Comparison of ENCODE assay signal across 16 mouse cellular contexts in the genomic region with DNA sequence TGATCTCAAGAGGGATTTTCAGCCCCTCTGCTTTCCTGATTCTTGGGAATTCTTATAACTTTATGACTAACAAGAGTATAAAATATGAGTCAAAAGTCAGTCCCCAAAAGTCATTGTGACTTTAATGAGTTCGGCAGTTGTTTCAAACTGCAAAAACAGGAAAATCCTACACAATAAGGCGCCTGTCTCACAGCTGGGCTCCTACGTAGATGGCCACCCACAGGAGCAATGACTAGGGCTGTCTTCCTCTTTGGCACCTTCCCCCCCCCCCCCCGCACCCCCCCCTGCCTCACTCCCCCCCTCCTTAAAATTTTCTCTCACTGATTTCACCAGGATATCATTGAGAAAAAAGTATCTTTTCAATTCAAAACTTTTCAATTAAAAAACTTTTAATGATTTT.
DNase-seq lines count a peak whose midpoint lies in the region; ATAC-seq and TF ChIP-seq lines count a peak whose summit lies in the region.
"Had no signal": no experiment of that assay in that cellular context is flagged by ENCODE, and none has a peak within 500 bp of the region (broad histone marks: within the 10 kb centered on the region; RNA-seq: fewer than 3 reads in every experiment).

No protein-coding gene starts in this region.

- 39% methylated on average over 4 of the region's 4 CpGs for WGBS in heart, adult 2 months
- WGBS in heart, embryonic 10.5 days: 46% methylated on average over 4 of the region's 4 CpGs
- WGBS in kidney, postnatal 0 days: 50% methylated on average over 3 of the region's 4 CpGs
- 67% methylated on average over 3 of the region's 4 CpGs for WGBS in lung, embryonic 16.5 days

- H3K27ac ChIP-seq in heart, adult 2 months: peak overlapping the region; percentile 81
- no peak overlapping the region for H3K27ac ChIP-seq in heart, embryonic 10.5 days
- peak overlapping the region; percentile 68 for H3K27ac ChIP-seq in kidney, postnatal 0 days
- peak overlapping the region; percentile 55 for H3K27ac ChIP-seq in lung, embryonic 16.5 days (ENCODE audit: low read length)
- H3K27ac ChIP-seq: embryonic facial prominence, embryonic 10.5 days; hindbrain, embryonic 15.5 days; neural tube, embryonic 12.5 days had no signal

- H3K4me2 ChIP-seq in kidney, postnatal 0 days (ENCODE audit: low read length): peak overlapping the region; percentile 10; the same call in 1 of the 2 replicates
- 0 out of 2 replicates have a peak overlapping the region, but pooled peaks have one; percentile 4 for H3K4me2 ChIP-seq in lung, embryonic 16.5 days (ENCODE audit: low read depth, low read length)
- H3K4me2 ChIP-seq: hindbrain, embryonic 15.5 days; midbrain, embryonic 11.5 days; neural tube, embryonic 12.5 days had no signal

- ATAC-seq in kidney, postnatal 0 days (replicated peaks; ENCODE audit: low FRiP score, low read depth): no peak
- ATAC-seq in lung, embryonic 16.5 days (ENCODE audit: low read depth): no peak
- 0 out of 2 replicates have a peak, but pooled peaks have one; percentile 29 for ATAC-seq in neutrophil, adult 5-6 weeks (ENCODE audit: extremely low read depth, insufficient number of reproducible peaks, low FRiP score, poor library complexity, severe bottlenecking)
- ATAC-seq in activated CD4-positive, CD25-positive, alpha-beta regulatory T cell, adult 4 months: no peak
- ATAC-seq: forebrain, embryonic 14.5 days had no signal

- H3K9ac ChIP-seq in heart, adult 2 months (ENCODE audit: low read depth, low read length): no peak overlapping the region
- no peak overlapping the region for H3K9ac ChIP-seq in kidney, postnatal 0 days (ENCODE audit: low read depth, low read length)
- no peak overlapping the region for H3K9ac ChIP-seq in lung, embryonic 16.5 days (ENCODE audit: low read length)
- H3K9ac ChIP-seq: hindbrain, embryonic 15.5 days; neural tube, embryonic 12.5 days had no signal

- no peak overlapping the region; the same call in 1 of the 2 replicates for H3K4me3 ChIP-seq in heart, adult 2 months
- no peak overlapping the region for H3K4me3 ChIP-seq in heart, embryonic 10.5 days
- H3K4me3 ChIP-seq in kidney, postnatal 0 days (replicated peaks; ENCODE audit: low read depth, low read length): no peak overlapping the region
- no peak overlapping the region for H3K4me3 ChIP-seq in lung, embryonic 16.5 days (ENCODE audit: low read length)
- H3K4me3 ChIP-seq: embryonic facial prominence, embryonic 10.5 days; hindbrain, embryonic 15.5 days; neural tube, embryonic 12.5 days had no signal

- peaks cover 63% of the 10 kb centered on the region for H3K36me3 ChIP-seq in heart, adult 2 months (ENCODE audit: control insufficient read depth, insufficient read depth, low read length)
- H3K36me3 ChIP-seq in heart, embryonic 10.5 days: no peaks in the 10 kb centered on the region
- no peaks in the 10 kb centered on the region for H3K36me3 ChIP-seq in kidney, postnatal 0 days (ENCODE audit: insufficient read depth, low read length)
- H3K36me3 ChIP-seq in lung, embryonic 16.5 days (ENCODE audit: control insufficient read depth, insufficient read depth, low read length): no peaks in the 10 kb centered on the region
- H3K36me3 ChIP-seq: embryonic facial prominence, embryonic 10.5 days; hindbrain, embryonic 15.5 days; neural tube, embryonic 12.5 days had no signal

- no peaks in the 10 kb centered on the region for H3K27me3 ChIP-seq in heart, adult 2 months (ENCODE audit: control insufficient read depth, insufficient read depth, low read length)
- H3K27me3 ChIP-seq in heart, embryonic 10.5 days (ENCODE audit: insufficient read depth, poor library complexity, severe bottlenecking): no peaks in the 10 kb centered on the region
- H3K27me3 ChIP-seq in kidney, postnatal 0 days (ENCODE audit: insufficient read depth, low read length): no peaks in the 10 kb centered on the region
- no peaks in the 10 kb centered on the region for H3K27me3 ChIP-seq in lung, embryonic 16.5 days (ENCODE audit: control insufficient read depth, insufficient read depth, low read depth, low read length)
- H3K27me3 ChIP-seq: hindbrain, embryonic 15.5 days; neural tube, embryonic 12.5 days had no signal

- no peak for TF ChIP-seq POLR2A in heart, adult 2 months (IDR thresholded peaks at IDR 0.05; ENCODE audit: insufficient read depth, low read depth, low read length)

- H3K4me1 ChIP-seq in heart, adult 2 months (ENCODE audit: control insufficient read depth, insufficient read depth, low read length): peaks cover 31% of the 10 kb centered on the region
- peaks cover 24% of the 10 kb centered on the region for H3K4me1 ChIP-seq in heart, embryonic 10.5 days
- peaks cover 11% of the 10 kb centered on the region; the same call in 1 of the 2 replicates for H3K4me1 ChIP-seq in kidney, postnatal 0 days (replicated peaks; ENCODE audit: insufficient read depth, low read length)
- H3K4me1 ChIP-seq in lung, embryonic 16.5 days (replicated peaks; ENCODE audit: control insufficient read depth, insufficient read depth, low read length): peaks cover 16% of the 10 kb centered on the region

- intact Hi-C loops in heart, adult 2 months (cut with DNase I): loop anchor here (1.0 to 5.0 kb wide), 2 partner anchors 15 to 78 kb away; no protein-coding TSS in a partner anchor

- no peak for TF ChIP-seq CTCF in heart, adult 2 months (IDR thresholded peaks at IDR 0.05)
- TF ChIP-seq CTCF in kidney, postnatal 0 days (IDR thresholded peaks at IDR 0.05; ENCODE audit: low read depth): no peak

- peak in 1 of 2 experiments; percentile 22 for DNase-seq in heart, adult 2 months
- DNase-seq in heart, embryonic 10.5 days (ENCODE audit: low spot score): no peak
- DNase-seq in kidney, postnatal 0 days (ENCODE audit: low spot score): no peak
- no peak for DNase-seq in kidney, adult 11 months
- no peak for DNase-seq in lung, postnatal 4 days
- DNase-seq: cerebellum, adult 18-20 months; lung, postnatal 36 days; spleen, adult 18-20 months had no signal

- TF ChIP-seq EP300 in heart, adult 2 months (IDR thresholded peaks at IDR 0.05; ENCODE audit: insufficient read depth, low read depth, low read length): no peak

- H3K9me3 ChIP-seq in heart, embryonic 10.5 days: no peaks in the 10 kb centered on the region
- H3K9me3 ChIP-seq in kidney, postnatal 0 days (replicated peaks; ENCODE audit: low read length): no peaks in the 10 kb centered on the region
- no peaks in the 10 kb centered on the region for H3K9me3 ChIP-seq in lung, embryonic 16.5 days (ENCODE audit: control insufficient read depth, low read length)
- H3K9me3 ChIP-seq: embryonic facial prominence, embryonic 10.5 days; hindbrain, embryonic 15.5 days; neural tube, embryonic 12.5 days had no signal

- peaks cover 9% of the 10 kb centered on the region for H3K79me2 ChIP-seq in heart, adult 2 months (replicated peaks; ENCODE audit: control insufficient read depth, insufficient read depth, low read length)
